Mouse (Mus musculus): ENCODE measurements at regions not wholly inside any gene's neighbourhood (a gene's known extent, or its start where the extent isn't known, plus 50 kb on each side); places are given as distances from the start of the nearest gene placed in this dataset.

- TF ChIP-seq CTCF (IDR thresholded peaks at IDR 0.05; ENCODE audit: low read depth): no peak
- TF ChIP-seq EP300 (IDR thresholded peaks at IDR 0.05; ENCODE audit: low read depth): no peak
Measured at GRCm38 (mm10) chr7:71728509-71728908, 377.2 kb upstream of the Gm10295 start.
